Mouse (Mus musculus): ENCODE results near the gene Cyb561d1. TPM values are rescaled to one million over a fixed set of nuclear protein-coding genes. Genes with fewer than 3 reads are reported as not detected.
A peak's percentile ranks its signal among the peaks of the same experiment; 100 is the strongest.

Cyb561d1 gene
- polyA plus RNA-seq, 1 experiment from 2014 or later = 2.1 TPM

- no peak for DNase-seq (ENCODE audit: low spot score)
These were observed 22.0 kb downstream of the Cyb561d1 start for GRCm38 (mm10) chr3:108178756-108179715.

DNA sequence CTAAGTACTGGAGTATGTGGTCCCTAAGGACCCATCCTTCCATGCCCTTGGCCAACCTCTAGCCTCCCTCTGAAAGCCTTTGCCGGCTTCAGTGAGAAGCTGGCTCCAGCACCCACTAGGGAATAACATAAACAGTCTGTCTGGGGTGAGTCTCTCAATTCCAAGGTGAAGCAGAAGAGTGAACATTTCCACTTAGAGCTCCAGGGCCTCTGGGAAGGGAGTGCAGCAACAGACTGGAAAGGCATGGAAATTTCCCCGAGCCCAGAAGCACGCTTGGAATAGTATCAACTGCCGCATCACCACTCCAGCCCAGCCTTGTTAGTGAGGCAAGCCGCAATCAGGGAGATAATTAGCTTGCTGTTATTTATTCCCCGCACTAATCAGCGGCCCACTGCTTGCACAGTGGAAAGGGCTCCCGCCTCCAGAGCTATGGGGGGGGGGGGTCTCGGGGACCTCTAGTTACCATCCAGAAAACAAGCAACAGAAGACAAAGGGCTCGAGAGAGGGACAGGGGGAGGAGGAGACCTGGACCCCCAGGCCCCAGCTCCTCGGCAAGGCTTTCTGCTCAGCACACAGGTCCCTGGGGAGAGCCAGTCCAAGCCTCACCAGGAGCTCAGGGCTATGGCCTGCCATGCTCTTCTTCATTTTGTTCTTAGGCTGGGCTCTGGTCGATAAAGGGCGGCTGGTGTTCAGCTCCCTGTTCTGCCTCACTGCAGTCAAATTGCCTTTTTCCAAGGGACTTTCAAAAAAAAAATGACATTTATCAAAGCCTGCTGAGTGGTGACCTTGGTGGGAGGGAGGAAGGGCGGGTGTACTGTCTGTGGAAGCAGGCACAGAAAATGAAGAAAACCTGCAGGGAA is 26.1 kb downstream of the Cyb561d1 start:
- peak overlapping the region; percentile 8; the same call in 1 of the 2 replicates for H3K4me3 ChIP-seq
- 33% methylated on average over 14 of the region's 14 CpGs for WGBS
- peak overlapping the region; percentile 81 for H3K27ac ChIP-seq
- H3K27me3 ChIP-seq (ENCODE audit: low read depth, poor library complexity, severe bottlenecking) = no peaks in the 10 kb centered on the region
- H3K9me3 ChIP-seq (replicated peaks) = no peaks in the 10 kb centered on the region
- H3K4me1 ChIP-seq = peaks cover 20% of the 10 kb centered on the region
- DNase-seq (ENCODE audit: low spot score) = no peak
- no peaks in the 10 kb centered on the region for H3K36me3 ChIP-seq

More at GRCm38 (mm10) chr3:108178756-108179715, 22.0 kb downstream of the Cyb561d1 start:
- H3K36me3 ChIP-seq = no peaks in the 10 kb centered on the region
- 85% methylated on average over 7 of the region's 7 CpGs for WGBS
- H3K27me3 ChIP-seq (ENCODE audit: low read depth, poor library complexity, severe bottlenecking) = no peaks in the 10 kb centered on the region
- no peak overlapping the region for H3K4me3 ChIP-seq
- no peak overlapping the region for H3K27ac ChIP-seq
- no peaks in the 10 kb centered on the region for H3K9me3 ChIP-seq (replicated peaks)
- H3K4me1 ChIP-seq = peaks cover 25% of the 10 kb centered on the region

DNA sequence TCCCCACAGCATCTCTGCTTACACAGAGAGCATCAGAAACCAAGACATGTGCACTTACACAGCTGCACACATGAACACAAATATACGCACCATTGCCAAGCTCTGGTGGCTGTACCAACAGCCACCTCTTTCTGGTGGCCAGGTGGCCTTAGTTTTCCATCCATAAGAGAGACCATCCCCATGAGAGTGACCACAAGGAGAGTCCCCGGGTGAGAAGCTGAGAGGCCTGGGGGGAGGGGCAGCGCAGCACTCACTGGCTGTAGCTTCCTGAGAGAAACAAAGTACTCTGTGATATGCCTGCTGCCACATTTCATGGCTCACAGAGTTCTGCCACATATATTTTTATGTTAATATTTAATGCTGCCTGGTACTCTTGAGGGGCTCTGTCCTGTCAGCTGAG is 31.8 kb downstream of the Cyb561d1 start:
- no peaks in the 10 kb centered on the region for H3K27me3 ChIP-seq (ENCODE audit: low read depth, poor library complexity, severe bottlenecking)
- peak overlapping the region; percentile 89 for H3K27ac ChIP-seq
- H3K4me1 ChIP-seq = peaks cover 53% of the 10 kb centered on the region
- WGBS = 42% methylated on average over 3 of the region's 3 CpGs
- H3K9me3 ChIP-seq (replicated peaks) = no peaks in the 10 kb centered on the region
- DNase-seq (ENCODE audit: low spot score) = no peak
- H3K4me3 ChIP-seq = no peak overlapping the region
- H3K36me3 ChIP-seq = no peaks in the 10 kb centered on the region

GRCm38 (mm10) chr3:108167499-108167898 is 33.5 kb downstream of the Cyb561d1 start:
- peak; percentile 59 for DNase-seq (ENCODE audit: low spot score)
- H3K27me3 ChIP-seq (ENCODE audit: low read depth, poor library complexity, severe bottlenecking) = no peaks in the 10 kb centered on the region
- H3K9me3 ChIP-seq (replicated peaks) = no peaks in the 10 kb centered on the region
- H3K4me3 ChIP-seq = peak overlapping the region; percentile 23
- no peaks in the 10 kb centered on the region for H3K36me3 ChIP-seq
- peaks cover 53% of the 10 kb centered on the region for H3K4me1 ChIP-seq
- peak overlapping the region; percentile 89 for H3K27ac ChIP-seq
- WGBS = 37% methylated on average over 14 of the region's 14 CpGs

GRCm38 (mm10) chr3:108166486-108167211 is 34.4 kb downstream of the Cyb561d1 start:
- H3K4me1 ChIP-seq = peaks cover 53% of the 10 kb centered on the region
- H3K27ac ChIP-seq = peak overlapping the region; percentile 89
- H3K9me3 ChIP-seq (replicated peaks) = no peaks in the 10 kb centered on the region
- DNase-seq (ENCODE audit: low spot score) = peak; percentile 91
- H3K27me3 ChIP-seq (ENCODE audit: low read depth, poor library complexity, severe bottlenecking) = no peaks in the 10 kb centered on the region
- H3K4me3 ChIP-seq = peak overlapping the region; percentile 23
- 3% methylated on average over 9 of the region's 11 CpGs for WGBS
- H3K36me3 ChIP-seq = no peaks in the 10 kb centered on the region

DNA sequence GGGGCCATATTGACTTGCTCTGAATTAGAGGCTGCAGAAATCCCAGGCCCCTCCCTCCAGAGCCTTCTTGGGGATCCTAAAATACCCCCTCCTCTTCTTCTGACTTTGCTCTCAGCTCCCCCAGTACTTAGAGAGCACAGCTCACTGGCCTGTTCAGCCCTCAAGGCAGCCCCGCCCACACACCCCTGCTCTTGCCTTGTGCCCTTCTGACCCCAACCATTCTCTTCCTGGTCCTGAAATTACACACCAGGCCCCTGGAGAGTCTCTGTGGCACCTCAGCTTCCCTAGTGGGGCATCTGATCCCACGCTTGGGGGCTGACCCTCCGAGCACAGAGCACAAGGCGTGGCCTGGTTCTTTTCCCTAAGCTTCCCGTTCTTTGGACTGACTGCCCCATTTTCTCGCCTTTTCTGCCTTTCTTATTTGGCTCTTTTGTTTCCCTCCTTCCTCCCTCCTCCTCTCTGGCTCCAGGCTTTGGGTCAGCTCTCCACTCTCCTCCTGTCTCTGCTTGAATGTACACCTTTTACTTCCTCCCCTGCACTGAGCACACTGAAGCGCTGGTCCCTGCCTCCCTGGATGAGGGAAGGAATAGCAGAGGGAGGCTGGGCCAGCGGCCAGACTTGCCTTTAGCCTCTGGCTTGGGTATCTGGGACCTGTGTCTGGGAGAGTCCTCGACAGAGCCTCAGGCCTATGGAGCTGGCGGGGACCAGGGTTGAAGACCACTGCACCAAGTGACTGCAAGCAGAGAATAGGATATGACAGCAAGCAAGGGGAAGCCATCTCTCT is 35.3 kb downstream of the Cyb561d1 start:
- peak; percentile 65 for DNase-seq (ENCODE audit: low spot score)
- WGBS = 20% methylated on average over 10 of the region's 10 CpGs

GRCm38 (mm10) chr3:108164807-108165206 is 36.2 kb downstream of the Cyb561d1 start:
- Histone ChIP-seq H3K4me3 (peak overlapping the region; percentile 23; the same call in 1 of the 2 replicates), H3K9me3 (replicated peaks) (no peaks in the 10 kb centered on the region), H3K36me3 (no peaks in the 10 kb centered on the region), H3K27me3 (ENCODE audit: low read depth, poor library complexity, severe bottlenecking) (no peaks in the 10 kb centered on the region), H3K27ac (peak overlapping the region; percentile 89), H3K4me1 (peaks cover 53% of the 10 kb centered on the region)
- DNase-seq (ENCODE audit: low spot score) = peak; percentile 91
- WGBS = 27% methylated on average over 9 of the region's 9 CpGs

More for the DNA sequence above, 35.3 kb downstream of the Cyb561d1 start:
- Histone ChIP-seq H3K36me3 (no peaks in the 10 kb centered on the region), H3K4me3 (peak overlapping the region; percentile 23), H3K4me1 (peaks cover 53% of the 10 kb centered on the region), H3K9me3 (replicated peaks) (no peaks in the 10 kb centered on the region), H3K27me3 (ENCODE audit: low read depth, poor library complexity, severe bottlenecking) (no peaks in the 10 kb centered on the region), H3K27ac (peak overlapping the region; percentile 89)

DNA sequence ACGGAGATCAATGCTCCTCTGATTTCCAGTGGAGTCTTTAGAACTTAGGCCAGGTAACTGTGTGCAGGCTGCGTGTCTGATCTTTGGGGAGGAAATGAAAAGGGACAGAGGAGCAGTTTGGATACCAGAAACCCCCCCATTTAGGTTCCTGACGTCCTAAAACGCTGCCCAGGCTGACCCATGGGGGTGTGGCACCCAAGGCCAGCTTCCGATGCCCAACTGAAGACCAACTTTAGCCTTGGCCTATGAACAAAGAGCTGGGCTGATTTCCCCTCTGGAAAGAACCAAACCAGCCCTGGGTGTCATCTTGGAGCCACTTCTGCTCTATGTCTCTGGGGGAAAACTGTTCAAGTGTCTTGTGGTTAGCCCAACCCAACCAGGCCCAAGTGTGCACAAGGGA is 36.9 kb downstream of the Cyb561d1 start:
- Histone ChIP-seq H3K9me3 (replicated peaks) (no peaks in the 10 kb centered on the region), H3K27me3 (ENCODE audit: low read depth, poor library complexity, severe bottlenecking) (no peaks in the 10 kb centered on the region), H3K4me3 (no peak overlapping the region), H3K36me3 (no peaks in the 10 kb centered on the region), H3K4me1 (peaks cover 48% of the 10 kb centered on the region), H3K27ac (no peak overlapping the region)
- WGBS = 71% methylated on average over 5 of the region's 5 CpGs
- DNase-seq (ENCODE audit: low spot score) = no peak

- Histone ChIP-seq H3K4me3 (no peak overlapping the region), H3K4me1 (peaks cover 10% of the 10 kb centered on the region; the same call in 1 of the 2 replicates), H3K36me3 (no peaks in the 10 kb centered on the region), H3K27ac (no peak overlapping the region), H3K27me3 (ENCODE audit: low read depth, poor library complexity, severe bottlenecking) (no peaks in the 10 kb centered on the region), H3K9me3 (replicated peaks) (no peaks in the 10 kb centered on the region)
- WGBS = 71% methylated on average over 9 of the region's 9 CpGs
- DNase-seq (ENCODE audit: low spot score) = no peak
These were observed 42.5 kb downstream of the Cyb561d1 start for GRCm38 (mm10) chr3:108158383-108159037.

DNA sequence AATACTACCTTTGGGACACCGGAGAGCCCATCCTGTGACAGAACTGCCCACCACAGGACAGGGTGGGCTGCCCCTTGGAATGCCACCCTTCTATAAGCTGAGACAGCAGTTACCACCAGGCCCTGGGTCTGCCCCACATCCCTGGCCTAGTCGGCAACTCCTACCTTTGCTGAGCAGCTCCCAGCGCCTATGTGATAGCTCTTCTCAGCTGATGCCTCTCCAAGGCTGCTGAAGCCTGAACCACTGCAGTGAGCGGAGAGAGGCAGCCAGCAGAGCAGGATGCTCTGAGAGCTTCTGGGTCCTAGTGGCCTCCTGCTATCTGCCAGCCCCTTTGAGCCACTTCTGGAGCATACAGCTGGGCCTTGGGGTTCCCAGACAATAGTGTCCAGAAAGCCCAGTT is 46.4 kb downstream of the Cyb561d1 start, which contains the start of gene Gpr61:
TSS of gene Gpr61 (minus strand) at position 227 of the 400 bp plus-strand sequence.
- H3K9me3 ChIP-seq (replicated peaks) = no peaks in the 10 kb centered on the region
- H3K4me1 ChIP-seq = peaks cover 19% of the 10 kb centered on the region; the same call in 1 of the 2 replicates
- no peaks in the 10 kb centered on the region for H3K27me3 ChIP-seq (ENCODE audit: low read depth, poor library complexity, severe bottlenecking)
- H3K4me3 ChIP-seq = no peak within 1 kb of the TSS
- no peak within 1 kb of the TSS for H3K27ac ChIP-seq
- no peak for DNase-seq (ENCODE audit: low spot score)
- H3K36me3 ChIP-seq = no peaks in the 10 kb centered on the region
- WGBS = 47% methylated on average over 4 of the region's 4 CpGs

DNA sequence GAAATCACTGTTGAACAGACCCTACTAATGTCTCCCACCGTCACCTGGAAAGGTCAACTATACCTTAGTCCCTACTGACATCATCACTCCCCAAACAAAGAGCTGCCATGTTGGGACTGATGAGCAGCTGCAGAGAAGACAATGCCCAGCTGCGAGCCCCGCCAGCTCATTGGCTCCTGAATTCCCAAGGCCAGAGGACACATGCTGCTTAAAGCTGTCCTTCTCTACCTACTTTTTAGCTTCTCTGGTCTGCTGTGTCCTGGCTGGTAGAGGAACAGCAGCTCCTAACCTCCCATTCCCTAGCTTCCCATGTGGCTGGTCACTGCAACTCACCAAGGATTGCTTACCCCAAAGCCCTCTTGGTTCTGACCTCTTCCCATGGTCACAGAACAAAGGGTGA is 48.7 kb downstream of the Cyb561d1 start:
- DNase-seq (ENCODE audit: low spot score) = no peak
- WGBS = 92% methylated on average over 3 of the region's 3 CpGs
- Histone ChIP-seq H3K27me3 (ENCODE audit: low read depth, poor library complexity, severe bottlenecking) (no peaks in the 10 kb centered on the region), H3K4me3 (no peak overlapping the region), H3K4me1 (peaks cover 19% of the 10 kb centered on the region), H3K36me3 (no peaks in the 10 kb centered on the region), H3K27ac (no peak overlapping the region), H3K9me3 (replicated peaks) (no peaks in the 10 kb centered on the region)

Data from limb, embryonic 10.5 days (tissue).